Mouse (Mus musculus): Measurements from ENCODE around the gene Mga. TPM values are rescaled to one million over a fixed set of nuclear protein-coding genes. Genes with fewer than 3 reads are reported as not detected.
A peak's percentile ranks its signal among the peaks of the same experiment; 100 is the strongest.

The Mga gene
- polyA plus RNA-seq, 1 experiment from 2014 or later: 24.3 TPM

- H3K9me3 ChIP-seq: no peaks in the 10 kb centered on the region
- H3K9ac ChIP-seq: no peak overlapping the region
- H3K4me1 ChIP-seq (replicated peaks): no peaks in the 10 kb centered on the region
- no peak overlapping the region for H3K4me3 ChIP-seq
- ATAC-seq (ENCODE audit: low FRiP score, low read depth): no peak
- H3K36me3 ChIP-seq: peaks cover 21% of the 10 kb centered on the region
- WGBS: 81% methylated on average over 1 of the region's 1 CpGs
- H3K4me2 ChIP-seq: no peak overlapping the region
- no peaks in the 10 kb centered on the region for H3K27me3 ChIP-seq
- no peak overlapping the region for H3K27ac ChIP-seq (replicated peaks)
These were observed 20.8 kb downstream of the Mga start for GRCm38 (mm10) chr2:119917631-119918369.

GRCm38 (mm10) chr2:119970571-119970970 lies 73.5 kb downstream of the Mga start:
- no peak overlapping the region for H3K4me2 ChIP-seq
- H3K9me3 ChIP-seq: no peaks in the 10 kb centered on the region
- H3K4me3 ChIP-seq: no peak overlapping the region
- ATAC-seq (ENCODE audit: low FRiP score, low read depth): no peak
- 53% methylated on average over 9 of the region's 9 CpGs for WGBS
- peaks cover 30% of the 10 kb centered on the region for H3K4me1 ChIP-seq (replicated peaks)
- no peaks in the 10 kb centered on the region for H3K27me3 ChIP-seq
- H3K27ac ChIP-seq (replicated peaks): no peak overlapping the region
- H3K36me3 ChIP-seq: 0 out of 2 replicates have a peak, but pooled peaks cover 5% of the 10 kb centered on the region
- no peak overlapping the region for H3K9ac ChIP-seq

GRCm38 (mm10) chr2:119971316-119971715 lies 74.3 kb downstream of the Mga start:
- no peaks in the 10 kb centered on the region for H3K9me3 ChIP-seq
- H3K9ac ChIP-seq: no peak overlapping the region
- no peak for ATAC-seq (ENCODE audit: low FRiP score, low read depth)
- H3K4me3 ChIP-seq: peak overlapping the region; percentile 73
- H3K4me2 ChIP-seq: peak overlapping the region; percentile 60
- 0 out of 2 replicates have a peak, but pooled peaks cover 5% of the 10 kb centered on the region for H3K36me3 ChIP-seq
- no peaks in the 10 kb centered on the region for H3K27me3 ChIP-seq
- peak overlapping the region; percentile 63 for H3K27ac ChIP-seq (replicated peaks)
- WGBS: 74% methylated on average over 3 of the region's 3 CpGs
- peaks cover 34% of the 10 kb centered on the region for H3K4me1 ChIP-seq (replicated peaks)

- H3K27me3 ChIP-seq: no peaks in the 10 kb centered on the region
- peak; percentile 99 for ATAC-seq (ENCODE audit: low FRiP score, low read depth)
- H3K27ac ChIP-seq (replicated peaks): peak overlapping the region; percentile 72
- WGBS: 2% methylated on average over 31 of the region's 32 CpGs
- H3K4me2 ChIP-seq: peak overlapping the region; percentile 60
- peak overlapping the region; percentile 73 for H3K4me3 ChIP-seq
- peak overlapping the region; percentile 73 for H3K9ac ChIP-seq
- H3K36me3 ChIP-seq: 0 out of 2 replicates have a peak, but pooled peaks cover 5% of the 10 kb centered on the region
- no peaks in the 10 kb centered on the region for H3K9me3 ChIP-seq
- peaks cover 34% of the 10 kb centered on the region for H3K4me1 ChIP-seq (replicated peaks)
These were observed 75.0 kb downstream of the Mga start for GRCm38 (mm10) chr2:119971837-119972536.

GRCm38 (mm10) chr2:119972537-119972879 lies 75.5 kb downstream of the Mga start, which contains the start of gene Mapkbp1:
TSS of gene Mapkbp1 (plus strand) at chr2:119972699.
- WGBS: under 1% methylated on average over 19 of the region's 19 CpGs
- peak within 1 kb of the TSS; percentile 73 for H3K9ac ChIP-seq
- peak within 1 kb of the TSS; percentile 72 for H3K27ac ChIP-seq (replicated peaks)
- H3K36me3 ChIP-seq: 0 out of 2 replicates have a peak, but pooled peaks cover 5% of the 10 kb centered on the region
- peak within 1 kb of the TSS; percentile 73 for H3K4me3 ChIP-seq
- H3K27me3 ChIP-seq: no peaks in the 10 kb centered on the region
- peaks cover 34% of the 10 kb centered on the region for H3K4me1 ChIP-seq (replicated peaks)
- peak; percentile 86 for ATAC-seq (ENCODE audit: low FRiP score, low read depth)
- no peaks in the 10 kb centered on the region for H3K9me3 ChIP-seq
- H3K4me2 ChIP-seq: peak within 1 kb of the TSS; percentile 60

- Histone ChIP-seq H3K27me3 (no peaks in the 10 kb centered on the region), H3K4me2 (no peak overlapping the region), H3K36me3 (peaks cover 11% of the 10 kb centered on the region), H3K9me3 (no peaks in the 10 kb centered on the region), H3K9ac (no peak overlapping the region), H3K27ac (replicated peaks) (no peak overlapping the region), H3K4me3 (no peak overlapping the region), H3K4me1 (replicated peaks) (peaks cover 21% of the 10 kb centered on the region)
- no peak for ATAC-seq (ENCODE audit: low FRiP score, low read depth)
- WGBS: 90% methylated on average over 7 of the region's 7 CpGs
These were observed 83.4 kb downstream of the Mga start for GRCm38 (mm10) chr2:119980343-119980986.

- no peak for ATAC-seq (ENCODE audit: low FRiP score, low read depth)
- Histone ChIP-seq H3K36me3 (peaks cover 11% of the 10 kb centered on the region), H3K9me3 (no peaks in the 10 kb centered on the region), H3K27ac (replicated peaks) (no peak overlapping the region), H3K9ac (no peak overlapping the region), H3K27me3 (no peaks in the 10 kb centered on the region), H3K4me1 (replicated peaks) (peaks cover 17% of the 10 kb centered on the region), H3K4me3 (no peak overlapping the region), H3K4me2 (no peak overlapping the region)
- 82% methylated on average over 2 of the region's 2 CpGs for WGBS
These were observed 84.6 kb downstream of the Mga start for GRCm38 (mm10) chr2:119981631-119982030.

- Histone ChIP-seq H3K36me3 (peaks cover 11% of the 10 kb centered on the region), H3K9ac (no peak overlapping the region), H3K27me3 (no peaks in the 10 kb centered on the region), H3K4me3 (no peak overlapping the region), H3K27ac (replicated peaks) (no peak overlapping the region), H3K9me3 (no peaks in the 10 kb centered on the region), H3K4me2 (no peak overlapping the region), H3K4me1 (replicated peaks) (no peaks in the 10 kb centered on the region; the same call in 1 of the 2 replicates)
- no peak for ATAC-seq (ENCODE audit: low FRiP score, low read depth)
- WGBS: 63% methylated on average over 8 of the region's 8 CpGs
These were observed 88.8 kb downstream of the Mga start for GRCm38 (mm10) chr2:119985871-119986270.

GRCm38 (mm10) chr2:119986369-119986768 lies 89.3 kb downstream of the Mga start:
- Histone ChIP-seq H3K27me3 (no peaks in the 10 kb centered on the region), H3K4me3 (no peak overlapping the region), H3K9me3 (no peaks in the 10 kb centered on the region), H3K4me1 (replicated peaks) (no peaks in the 10 kb centered on the region; the same call in 1 of the 2 replicates), H3K36me3 (peaks cover 11% of the 10 kb centered on the region), H3K9ac (no peak overlapping the region), H3K27ac (replicated peaks) (no peak overlapping the region), H3K4me2 (no peak overlapping the region)
- no peak for ATAC-seq (ENCODE audit: low FRiP score, low read depth)
- 69% methylated on average over 6 of the region's 6 CpGs for WGBS

GRCm38 (mm10) chr2:119987441-119987840 lies 90.4 kb downstream of the Mga start:
- no peak for ATAC-seq (ENCODE audit: low FRiP score, low read depth)
- 100% methylated on average over 2 of the region's 2 CpGs for WGBS
- Histone ChIP-seq H3K4me2 (no peak overlapping the region), H3K4me1 (replicated peaks) (no peaks in the 10 kb centered on the region; the same call in 1 of the 2 replicates), H3K27me3 (no peaks in the 10 kb centered on the region), H3K27ac (replicated peaks) (no peak overlapping the region), H3K9ac (no peak overlapping the region), H3K9me3 (no peaks in the 10 kb centered on the region), H3K4me3 (no peak overlapping the region), H3K36me3 (peaks cover 5% of the 10 kb centered on the region; the same call in 1 of the 2 replicates)

- H3K9me3 ChIP-seq: no peaks in the 10 kb centered on the region
- H3K4me2 ChIP-seq: no peak overlapping the region
- H3K4me1 ChIP-seq (replicated peaks): no peaks in the 10 kb centered on the region; the same call in 1 of the 2 replicates
- H3K36me3 ChIP-seq: no peaks in the 10 kb centered on the region
- no peak overlapping the region for H3K9ac ChIP-seq
- H3K4me3 ChIP-seq: no peak overlapping the region
- no peak overlapping the region for H3K27ac ChIP-seq (replicated peaks)
- no peak for ATAC-seq (ENCODE audit: low FRiP score, low read depth)
- H3K27me3 ChIP-seq: no peaks in the 10 kb centered on the region
- 93% methylated on average over 4 of the region's 4 CpGs for WGBS
These were observed 91.9 kb downstream of the Mga start for GRCm38 (mm10) chr2:119988952-119989351.

- no peak overlapping the region for H3K9ac ChIP-seq
- ATAC-seq (ENCODE audit: low FRiP score, low read depth): no peak
- no peak overlapping the region for H3K27ac ChIP-seq (replicated peaks)
- H3K36me3 ChIP-seq: no peaks in the 10 kb centered on the region
- H3K27me3 ChIP-seq: no peaks in the 10 kb centered on the region
- H3K4me3 ChIP-seq: no peak overlapping the region
- H3K4me2 ChIP-seq: no peak overlapping the region
- H3K9me3 ChIP-seq: no peaks in the 10 kb centered on the region
- H3K4me1 ChIP-seq (replicated peaks): peaks cover 6% of the 10 kb centered on the region
- 87% methylated on average over 6 of the region's 6 CpGs for WGBS
These were observed 93.9 kb downstream of the Mga start for GRCm38 (mm10) chr2:119990881-119991280.

Data from hindbrain, embryonic 15.5 days (tissue).